Mouse (Mus musculus): ENCODE results near the gene BC028528.

- TF ChIP-seq POLR2A (IDR thresholded peaks at IDR 0.05; ENCODE audit: borderline replicate concordance, control insufficient read depth, low read depth, low read length) (no peak), CTCF (IDR thresholded peaks at IDR 0.05; ENCODE audit: control insufficient read depth, insufficient read depth, low read length) (no peak)
These were observed 4.2 kb downstream of the BC028528 start for GRCm38 (mm10) chr3:95887596-95887995.

All from bone marrow, adult 2 months (tissue).